Mouse (Mus musculus): ENCODE measurements around the gene Cdc40. TPM values are rescaled to one million over a fixed set of nuclear protein-coding genes. Genes with fewer than 3 reads are reported as not detected.

The Cdc40 gene
- total RNA-seq, 2 experiments from 2014 or later, result 6.4 to 6.5 TPM

Other genes with a start within 250 kb of the Cdc40 start
- under 1 TPM; 0.46 to 0.86 TPM for gene Mettl24, start 200.0 kb downstream of the Cdc40 start, total RNA-seq (2021)
- gene Wasf1, start 164 bp upstream of the Cdc40 start, total RNA-seq (2021), result under 1 TPM; 0.54 to 0.84 TPM
- not detected for gene Gpr6, start 189.0 kb upstream of the Cdc40 start, total RNA-seq (2021)